Mouse (Mus musculus) central nervous system, embryonic 14 days (tissue): ENCODE data around the gene Pcyt1a. TPM values are rescaled to one million over a fixed set of nuclear protein-coding genes. Genes with fewer than 3 reads are reported as not detected.

Experiments used
- polyA plus RNA-seq: library from polyadenylated mRNA; depleted of rRNA; stranded (reverse); fragments of >200 nt; gene quantifications from 2 replicates; pipeline ENCODE4 v1.2.3, GENCODE M21; 2012; rRNA removed

Pcyt1a gene
- 29.9 and 30.6 TPM in 2 replicates for polyA plus RNA-seq

DNA sequence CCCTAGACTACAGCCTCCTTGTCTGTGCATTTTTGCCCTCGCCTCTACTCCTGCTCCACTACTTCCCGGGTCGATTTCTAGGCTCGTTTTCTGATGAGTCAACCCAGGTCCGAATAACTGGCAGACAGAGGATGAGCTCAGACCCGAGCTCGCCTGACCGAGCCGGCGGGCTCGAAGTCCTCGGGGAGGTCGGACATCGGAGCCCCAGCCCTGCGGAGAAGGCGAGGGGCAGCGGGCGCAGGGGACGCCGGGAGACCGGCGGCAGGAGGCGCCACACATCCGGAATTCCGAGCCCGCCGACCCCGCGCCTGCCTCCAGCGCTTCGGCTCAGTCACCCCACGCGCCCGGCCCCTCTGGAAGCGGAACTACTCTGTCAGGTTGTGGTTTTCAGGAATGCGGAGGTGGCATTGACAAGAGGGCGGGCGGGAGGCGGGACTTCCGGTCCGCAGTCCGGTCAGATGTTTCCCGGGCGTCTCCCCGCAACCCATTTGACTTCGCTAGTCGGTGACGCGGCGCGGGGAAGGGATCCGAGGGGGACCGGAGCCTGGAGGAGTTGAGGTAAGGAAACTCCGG is at the start of gene Pcyt1a:
Gene Pcyt1a (plus strand): TSS at position 448 of the 573 bp plus-strand sequence.

DNA sequence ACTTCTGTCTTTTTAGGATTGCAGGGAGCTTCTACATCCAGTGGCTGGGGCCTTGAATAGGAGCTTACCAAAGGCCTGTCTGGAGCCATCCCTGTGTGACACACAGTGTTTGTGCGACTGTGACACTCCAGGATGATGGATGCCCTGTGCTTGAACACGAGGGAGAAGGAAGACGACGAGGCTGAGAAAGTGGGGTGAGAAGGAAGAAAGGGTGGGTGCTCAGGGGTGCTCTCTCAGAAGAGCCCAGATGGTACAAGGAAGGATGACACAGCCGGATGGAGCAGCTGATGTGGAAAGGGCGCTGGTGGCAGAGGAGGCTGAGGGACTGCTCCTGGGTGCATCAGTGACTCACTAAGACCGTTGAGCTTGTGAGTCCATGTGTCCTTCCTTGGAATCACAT is 30.5 kb upstream of the Pcyt1a start, which contains the start of gene Tm4sf19:
Gene Tm4sf19 (plus strand): TSS at position 240 of the 400 bp plus-strand sequence.

DNA sequence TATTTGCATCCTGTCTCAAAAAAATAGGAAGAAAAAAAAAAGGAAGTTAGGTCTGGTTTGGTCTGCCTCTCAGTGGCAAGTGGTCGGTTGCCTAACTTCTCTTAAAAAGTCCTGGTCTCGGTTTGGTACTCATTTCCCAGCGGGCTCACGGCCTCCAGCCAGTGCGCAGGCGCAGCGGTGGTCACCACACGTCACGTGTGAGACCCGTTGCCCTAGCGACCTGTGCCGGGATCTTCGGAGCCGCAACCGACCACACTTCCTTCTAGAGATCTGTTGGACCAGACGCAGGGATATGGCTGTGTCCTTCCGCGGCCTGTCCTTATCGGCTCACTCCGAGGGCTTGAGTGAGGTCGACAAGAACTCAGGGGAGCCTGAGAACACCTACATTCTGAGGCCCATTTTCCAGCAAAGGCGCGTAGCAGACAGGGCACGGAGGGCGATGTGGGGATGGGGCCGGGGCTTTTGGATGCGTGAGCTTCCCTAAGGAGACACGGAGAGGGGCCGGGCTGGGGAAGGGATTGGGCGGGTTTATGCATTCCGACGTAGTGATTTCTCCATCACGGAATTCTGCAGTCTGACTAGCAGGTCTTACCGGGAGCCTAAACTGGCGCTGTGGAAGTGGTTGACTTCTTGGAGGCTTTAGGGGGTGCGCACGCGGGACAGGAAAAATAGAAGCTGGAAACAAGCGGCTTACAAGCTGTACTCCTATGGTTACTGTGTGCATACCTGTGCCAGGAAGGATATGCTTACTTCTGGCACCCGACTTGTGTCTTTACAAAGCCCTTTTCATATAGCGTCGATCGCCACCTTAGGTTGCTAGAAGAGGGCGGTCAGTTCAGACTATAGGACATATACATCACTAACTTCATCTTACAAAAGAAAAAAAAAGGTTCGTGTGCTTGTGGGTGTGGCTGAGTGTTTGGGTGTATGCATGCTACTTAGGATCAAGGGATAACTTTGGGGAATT is 10.9 kb upstream of the Pcyt1a start, which contains the start of gene Tctex1d2:
Gene Tctex1d2 (plus strand): TSS at position 186 of the 967 bp plus-strand sequence.

DNA sequence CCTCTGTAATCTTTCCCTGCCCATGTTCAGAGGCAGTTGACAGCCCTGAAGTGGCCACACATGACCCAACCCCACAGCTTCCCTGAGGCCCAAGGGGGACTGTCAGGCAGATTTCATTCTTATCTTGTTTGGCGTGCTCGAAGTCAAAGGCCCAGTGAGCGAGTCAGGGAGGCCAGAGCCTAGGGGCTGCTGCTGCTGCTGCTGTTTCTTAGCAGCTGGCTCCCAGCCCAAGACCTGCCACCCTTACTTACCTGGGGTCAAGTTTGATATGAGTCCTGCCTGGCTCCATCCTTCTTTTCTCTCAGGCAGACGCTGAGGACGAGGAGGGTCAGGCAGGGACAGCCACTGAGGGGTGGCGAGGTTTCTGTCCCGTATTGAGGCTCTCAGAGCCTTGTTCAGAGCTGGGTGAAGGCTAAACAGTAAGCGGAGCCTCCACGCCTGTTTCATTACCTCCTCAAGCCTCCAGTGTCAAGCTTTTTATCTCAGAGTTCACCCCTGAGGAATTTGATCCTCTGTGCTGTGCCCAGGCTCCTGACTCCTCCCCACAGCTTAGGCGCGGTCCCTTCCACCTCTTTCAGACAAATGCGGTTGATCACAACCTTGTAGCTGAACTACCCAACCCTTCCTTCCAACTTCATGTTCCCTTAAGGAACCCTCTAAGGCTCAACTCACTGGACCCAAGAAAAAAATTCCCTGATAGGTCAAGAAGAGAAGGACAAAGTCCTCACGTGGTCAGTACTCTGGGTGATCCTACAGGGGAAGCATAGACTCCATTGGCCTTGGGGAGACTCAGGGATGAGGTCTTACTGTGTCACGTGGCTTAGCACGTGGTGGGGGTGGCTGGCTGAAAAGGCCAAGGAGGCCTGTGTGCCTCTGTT is 56.8 kb downstream of the Pcyt1a start, which contains the start of gene Slc51a:
Gene Slc51a (minus strand): TSS at position 646 of the 878 bp plus-strand sequence.

DNA sequence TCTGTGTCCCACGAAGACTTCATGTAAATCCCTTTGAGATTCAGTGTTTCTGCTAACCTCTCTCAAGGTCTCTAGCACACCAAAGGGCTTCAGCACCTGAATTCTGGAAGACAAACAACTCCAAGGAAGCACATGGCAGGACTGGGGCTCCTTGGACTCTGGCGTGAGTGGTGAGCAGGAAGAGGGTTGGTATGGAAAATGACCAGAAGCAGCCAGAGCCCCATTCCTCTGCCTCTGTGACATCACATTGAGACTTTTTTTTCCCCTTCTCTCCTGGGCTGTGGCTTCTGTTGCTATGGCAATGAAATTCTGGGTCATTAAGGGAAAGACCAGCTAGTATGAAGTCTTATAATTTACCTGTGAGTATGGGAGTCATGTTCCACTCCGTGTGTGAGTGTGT is 65.2 kb downstream of the Pcyt1a start, which contains the start of gene Zdhhc19:
Gene Zdhhc19 (plus strand): TSS at position 301 of the 400 bp plus-strand sequence.

Other genes with a start within 250 kb of the Pcyt1a start
- gene Fbxo45, start 183.8 kb upstream of the Pcyt1a start, polyA plus RNA-seq: 23.2 and 24.9 TPM in 2 replicates
- gene Wdr53, start 183.7 kb upstream of the Pcyt1a start, polyA plus RNA-seq: 12.2 and 12.4 TPM in 2 replicates
- 0.04 TPM in 1 of 2 replicates, not detected in the other for gene Smco1, start 159.5 kb upstream of the Pcyt1a start, polyA plus RNA-seq
- gene Rnf168, start 153.5 kb upstream of the Pcyt1a start, polyA plus RNA-seq: 15.6 and 16.4 TPM in 2 replicates
- 25.2 and 26.6 TPM in 2 replicates for gene Ubxn7, start 98.7 kb upstream of the Pcyt1a start, polyA plus RNA-seq
- 0.06 and 0.09 TPM in 2 replicates for gene Tm4sf19, start 30.4 kb upstream of the Pcyt1a start, polyA plus RNA-seq
- gene Tctex1d2, start 11.2 kb upstream of the Pcyt1a start, polyA plus RNA-seq: 21.1 and 23.7 TPM in 2 replicates
- 0.06 and 0.09 TPM in 2 replicates for gene Slc51a, start 57.0 kb downstream of the Pcyt1a start, polyA plus RNA-seq
- 0.11 TPM in 1 of 2 replicates, not detected in the other for gene Zdhhc19, start 65.3 kb downstream of the Pcyt1a start, polyA plus RNA-seq
- gene Tfrc, start 178.0 kb downstream of the Pcyt1a start, polyA plus RNA-seq: 55.0 and 59.8 TPM in 2 replicates
- 99.3 and 105 TPM in 2 replicates for gene Tnk2, start 213.0 kb downstream of the Pcyt1a start, polyA plus RNA-seq